Mouse (Mus musculus) right cerebral cortex, postnatal 25 days (tissue): ENCODE measurements around the gene Sned1.
A peak's percentile ranks its signal among the peaks of the same experiment; 100 is the strongest.
"Not testable (repeated sequence)": the region's sequence is repeated elsewhere in the genome, so short reads cannot be mapped to it uniquely, and the experiment has no call there.

Experiments used
- DNase-seq: peaks from one replicate; pipeline ENCODE4 v3.0.0; 2022

Sned1 gene

GRCm38 (mm10) chr1:93235576-93236544 is at the start of gene Sned1:
Gene Sned1 (plus strand): TSS chr1:93235841.
- peak; percentile 72 for DNase-seq

GRCm38 (mm10) chr1:93190726-93191305 is 44.8 kb upstream of the Sned1 start:
- no peak for DNase-seq

- no peak for DNase-seq
Measured at GRCm38 (mm10) chr1:93194961-93195360, 40.7 kb upstream of the Sned1 start.

GRCm38 (mm10) chr1:93197454-93197853 is 38.2 kb upstream of the Sned1 start:
- not testable (repeated sequence) for DNase-seq

GRCm38 (mm10) chr1:93197916-93198315 is 37.7 kb upstream of the Sned1 start:
- DNase-seq = no peak

- DNase-seq = no peak
Measured at GRCm38 (mm10) chr1:93206277-93206970, 29.2 kb upstream of the Sned1 start.

GRCm38 (mm10) chr1:93207536-93208064 is 28.0 kb upstream of the Sned1 start:
- DNase-seq = peak; percentile 18

- peak; percentile 44 for DNase-seq
Measured at GRCm38 (mm10) chr1:93210213-93210641, 25.4 kb upstream of the Sned1 start.

- no peak for DNase-seq
Measured at GRCm38 (mm10) chr1:93211019-93211418, 24.6 kb upstream of the Sned1 start.

- no peak for DNase-seq
Measured at GRCm38 (mm10) chr1:93211549-93212220, 24.0 kb upstream of the Sned1 start.

GRCm38 (mm10) chr1:93212441-93212840 is 23.2 kb upstream of the Sned1 start:
- no peak for DNase-seq

GRCm38 (mm10) chr1:93214612-93215011 is 21.0 kb upstream of the Sned1 start:
- no peak for DNase-seq

- no peak for DNase-seq
Measured at GRCm38 (mm10) chr1:93216839-93217497, 18.7 kb upstream of the Sned1 start.

GRCm38 (mm10) chr1:93217530-93217929 is 18.1 kb upstream of the Sned1 start:
- DNase-seq = no peak

- DNase-seq = no peak
Measured at GRCm38 (mm10) chr1:93220776-93221175, 14.9 kb upstream of the Sned1 start.

GRCm38 (mm10) chr1:93223972-93224371 is 11.7 kb upstream of the Sned1 start:
- DNase-seq = no peak

- DNase-seq = no peak
Measured at GRCm38 (mm10) chr1:93225226-93225625, 10.4 kb upstream of the Sned1 start.

- no peak for DNase-seq
Measured at GRCm38 (mm10) chr1:93225731-93226520, 9.7 kb upstream of the Sned1 start.

GRCm38 (mm10) chr1:93227303-93227975 is 8.2 kb upstream of the Sned1 start:
- no peak for DNase-seq

GRCm38 (mm10) chr1:93227976-93228365 is 7.7 kb upstream of the Sned1 start:
- no peak for DNase-seq

GRCm38 (mm10) chr1:93229221-93229620 is 6.4 kb upstream of the Sned1 start:
- no peak for DNase-seq
